Mouse (Mus musculus) right cerebral cortex, postnatal 14 days (tissue): ENCODE results near the gene Xiap.
A peak's percentile ranks its signal among the peaks of the same experiment; 100 is the strongest.

Source experiments
- DNase-seq: peaks from one replicate; pipeline ENCODE4 v3.0.0; 2022

Gene Xiap

DNA sequence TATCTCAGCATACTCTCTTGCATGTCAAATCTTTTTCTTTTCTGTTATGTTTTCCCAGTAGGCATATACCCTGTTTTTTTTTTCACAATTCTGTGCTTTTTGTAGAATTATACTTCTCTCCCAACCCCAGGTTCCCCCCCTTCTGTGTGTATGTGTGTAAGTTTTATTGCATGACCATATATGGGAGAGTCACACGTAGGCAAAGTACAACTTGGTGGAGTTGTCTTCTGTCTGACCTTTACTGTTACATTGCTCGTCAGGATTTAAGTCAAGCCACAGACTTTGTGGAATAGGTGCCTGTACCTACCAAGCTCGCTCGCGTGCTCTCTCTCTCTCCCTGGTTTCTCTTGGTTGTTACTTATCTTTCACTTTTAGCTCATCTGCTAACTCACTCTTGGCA lies 28.7 kb downstream of the Xiap start:
- no peak for DNase-seq

DNA sequence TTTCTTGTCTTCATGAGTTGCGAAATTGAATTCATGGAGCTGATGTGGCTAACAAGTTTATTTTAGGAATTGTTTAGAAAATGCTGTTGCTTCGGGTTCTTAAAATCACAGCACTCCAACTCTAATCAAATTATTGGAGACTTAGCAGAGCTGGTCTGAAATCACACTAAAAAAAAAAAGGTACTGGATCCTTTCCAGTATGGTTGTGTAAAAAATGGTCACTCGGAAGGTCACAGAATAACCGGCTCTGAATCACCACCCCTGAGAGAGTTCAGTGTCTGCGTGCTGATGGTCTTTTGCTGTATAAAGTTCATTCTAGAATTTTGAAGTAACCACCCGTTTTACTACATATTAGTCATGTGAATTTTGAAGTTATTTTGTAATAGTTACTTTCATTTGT lies 47.7 kb downstream of the Xiap start:
- no peak for DNase-seq

DNA sequence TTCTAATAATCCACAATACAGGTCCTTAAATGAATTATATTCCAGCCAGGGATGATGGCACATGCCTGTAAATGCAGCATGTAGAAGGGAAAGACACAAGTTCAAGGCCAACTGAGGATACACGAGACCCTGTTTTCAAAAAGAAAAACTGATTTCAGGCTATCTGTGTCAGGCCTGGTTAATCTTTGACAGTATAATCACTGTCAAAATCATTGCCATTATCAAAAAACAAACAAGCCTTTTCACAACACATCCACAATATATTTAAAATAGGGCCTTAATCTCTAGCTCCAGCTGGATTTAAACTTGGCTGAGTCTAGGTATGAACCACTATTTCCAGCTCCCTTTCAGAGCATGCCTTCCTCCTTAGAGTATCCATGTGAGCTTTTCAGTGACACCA lies 51.1 kb downstream of the Xiap start:
- DNase-seq, result no peak

DNA sequence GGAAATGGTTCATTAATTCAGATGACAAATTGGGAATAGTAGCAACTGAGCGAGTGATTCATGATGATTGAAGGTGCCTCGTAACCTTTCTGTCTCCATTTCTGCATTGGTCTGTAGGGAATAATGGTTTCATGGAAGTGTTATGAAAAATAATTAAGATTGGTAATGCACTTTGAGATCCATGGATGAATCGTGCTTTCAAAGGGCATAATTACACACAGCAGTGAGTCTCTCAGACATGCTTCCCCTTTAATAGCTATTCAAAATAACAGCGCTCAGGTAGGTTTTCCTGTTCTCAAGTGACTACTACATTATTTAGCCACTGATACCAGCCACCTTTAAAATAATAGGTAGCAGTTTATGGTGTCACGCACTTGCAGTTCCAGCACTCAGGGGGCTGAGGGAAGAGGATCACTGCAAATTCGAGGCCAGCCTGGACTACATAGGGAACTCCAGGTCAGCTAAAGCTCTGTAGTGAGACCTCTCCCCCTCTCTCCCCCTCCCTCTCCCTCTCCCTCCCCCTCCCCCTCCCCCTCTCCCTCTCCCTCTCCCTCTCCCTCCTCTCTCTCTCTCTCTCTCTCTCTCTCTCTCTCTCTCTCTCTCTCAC lies 60.1 kb downstream of the Xiap start:
- no peak for DNase-seq

DNA sequence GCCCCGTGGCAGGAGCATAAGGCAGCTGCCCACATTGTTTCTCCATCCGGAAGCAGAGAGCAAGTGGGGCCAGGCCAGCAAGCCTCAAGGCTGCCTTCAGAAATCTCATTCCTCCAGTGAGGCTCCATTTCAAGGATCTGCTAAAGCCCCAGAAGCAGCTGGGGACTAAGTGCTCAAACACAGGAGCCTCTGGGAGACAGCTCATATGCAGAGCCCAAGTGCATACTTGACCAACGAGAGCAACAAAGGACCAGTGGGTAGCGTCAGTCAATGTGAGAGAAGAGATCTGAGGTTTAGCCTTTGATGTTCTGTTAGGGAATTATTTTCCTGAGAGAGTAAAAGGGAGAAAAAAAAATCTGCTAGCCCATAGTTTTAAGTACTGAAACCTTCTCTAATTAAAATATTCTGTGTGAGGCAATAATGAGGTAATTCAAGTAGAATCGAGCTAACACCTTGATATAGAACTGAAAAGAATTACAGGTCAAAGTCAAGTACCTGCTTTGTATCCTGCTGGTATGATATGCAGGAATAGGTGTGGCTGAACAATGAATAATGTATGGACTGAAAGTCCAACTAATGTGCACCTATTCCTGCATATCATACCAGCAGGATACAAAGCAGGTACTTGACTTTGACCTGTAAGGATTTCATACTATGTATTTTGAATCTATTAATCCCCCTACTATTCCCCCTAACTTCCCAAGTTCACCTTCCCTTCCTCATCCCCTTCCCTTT lies 65.7 kb downstream of the Xiap start:
- no peak for DNase-seq

DNA sequence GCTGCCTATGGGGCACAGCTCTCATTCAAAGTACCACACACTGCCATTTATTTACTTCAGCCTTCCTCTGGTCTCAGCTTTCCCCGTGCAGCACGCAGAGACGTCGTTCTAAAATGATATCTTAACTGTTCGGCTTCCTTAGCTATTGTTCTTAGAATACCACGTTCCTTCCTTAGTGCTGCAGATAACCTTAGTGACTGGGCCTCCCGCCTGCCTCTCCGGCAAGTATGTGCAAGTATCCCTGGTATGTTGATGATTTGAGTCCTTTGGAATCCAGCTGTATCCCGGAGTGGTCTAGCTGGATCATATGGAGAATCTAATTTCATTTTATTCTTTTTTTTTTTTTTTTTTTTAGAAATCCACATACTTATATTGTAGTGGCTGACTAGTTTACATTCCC lies 80.4 kb downstream of the Xiap start:
- DNase-seq, result no peak

DNA sequence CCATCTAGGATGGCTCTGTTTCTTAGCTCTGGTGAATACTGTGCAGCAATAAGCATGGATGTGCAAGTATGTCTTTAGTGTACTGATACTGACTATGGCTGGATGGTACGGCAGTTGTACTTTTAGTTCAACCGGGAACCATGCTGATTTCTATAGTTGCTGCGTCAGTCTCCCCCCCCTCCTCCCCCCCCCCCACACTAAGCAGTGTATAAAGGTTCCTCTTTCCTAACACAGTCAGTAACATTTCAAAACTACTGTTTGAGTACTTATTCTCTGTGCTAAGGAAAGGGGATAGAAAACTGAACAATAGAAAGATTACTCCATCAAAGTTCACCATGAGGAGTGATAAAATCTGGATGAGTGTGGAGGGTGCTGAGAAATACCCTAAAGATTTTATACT lies 83.1 kb downstream of the Xiap start:
- DNase-seq, result no peak

DNA sequence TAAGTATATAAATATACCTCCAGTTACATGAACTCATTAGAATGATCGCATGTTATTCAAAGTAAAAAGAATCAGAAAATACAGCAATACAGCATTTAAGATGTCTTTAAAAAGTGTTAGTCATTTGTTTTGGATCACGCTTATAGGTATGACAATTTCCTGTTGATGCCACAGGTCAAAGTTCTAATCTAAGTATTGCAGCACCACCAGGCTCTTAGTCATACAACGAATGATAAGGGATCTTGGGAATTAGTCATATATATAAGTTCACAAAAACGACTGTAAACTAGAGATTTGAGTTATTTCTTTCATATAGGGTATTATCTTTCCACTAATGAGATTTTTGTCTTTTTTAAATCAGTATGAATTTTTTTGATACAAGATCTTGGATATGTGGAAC lies 84.5 kb downstream of the Xiap start:
- no peak for DNase-seq

DNA sequence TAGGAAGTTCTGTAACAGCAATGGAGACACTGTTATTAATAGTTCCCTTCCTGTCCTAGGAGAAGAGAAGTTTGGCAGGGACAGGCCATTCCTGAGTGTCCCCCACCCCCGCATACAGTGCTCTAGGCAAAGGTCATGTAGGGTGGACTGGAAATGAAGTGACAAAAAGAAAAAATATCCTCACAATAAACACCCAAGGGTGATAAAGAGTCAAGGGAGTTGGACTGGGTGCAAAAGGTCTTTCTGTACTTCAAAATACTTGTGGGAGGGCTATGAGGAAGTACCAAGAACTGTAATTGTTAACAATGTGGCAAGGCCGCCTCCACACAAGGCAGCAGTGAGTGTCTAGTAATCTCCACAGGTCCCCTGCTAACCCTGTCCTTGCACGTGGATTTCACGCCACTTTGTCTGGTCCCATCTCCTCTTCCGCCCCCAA lies 88.6 kb downstream of the Xiap start:
- DNase-seq, result no peak

DNA sequence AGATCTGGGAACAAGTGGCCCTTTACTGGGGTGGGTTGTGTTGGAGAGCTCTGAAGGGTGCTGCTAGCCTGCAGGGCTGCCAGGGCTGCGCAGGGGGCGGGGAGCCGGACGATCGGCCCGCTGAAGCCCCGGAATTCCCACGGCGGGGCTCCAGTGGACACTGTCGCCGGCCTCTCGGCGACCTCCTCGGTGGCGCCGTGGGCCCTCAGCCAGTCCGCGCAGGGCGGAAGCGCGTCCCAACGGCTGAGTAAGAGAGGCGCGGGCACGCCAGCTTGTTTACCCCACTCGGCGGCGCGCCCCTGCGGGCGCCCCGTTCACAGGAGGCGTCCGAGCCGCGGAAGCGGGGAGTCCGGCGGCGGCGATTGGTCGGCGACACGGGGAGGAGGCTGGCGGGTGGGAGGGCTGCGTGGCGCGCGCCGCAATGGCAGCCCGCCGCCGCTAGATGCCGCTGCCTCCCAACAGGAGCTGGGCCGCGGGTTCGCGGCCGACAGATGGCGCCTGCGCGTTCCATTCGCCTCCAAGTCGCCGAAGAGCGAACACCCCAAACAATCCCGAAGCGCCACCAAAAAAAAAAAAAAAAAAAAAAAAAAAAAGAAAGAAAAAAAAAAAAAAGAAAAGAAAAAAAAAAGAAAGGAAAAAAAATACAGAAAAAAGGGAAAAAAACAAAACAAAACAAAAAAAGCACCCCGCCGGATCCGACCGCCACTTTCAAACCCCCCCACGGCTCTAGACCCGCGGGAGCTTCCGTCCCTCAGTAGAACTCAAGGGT lies 89.5 kb downstream of the Xiap start, which contains the start of gene Stag2:
Stag2 (plus strand) TSS at position 530 of the 769 bp plus-strand sequence.
- DNase-seq, result peak; percentile 82

DNA sequence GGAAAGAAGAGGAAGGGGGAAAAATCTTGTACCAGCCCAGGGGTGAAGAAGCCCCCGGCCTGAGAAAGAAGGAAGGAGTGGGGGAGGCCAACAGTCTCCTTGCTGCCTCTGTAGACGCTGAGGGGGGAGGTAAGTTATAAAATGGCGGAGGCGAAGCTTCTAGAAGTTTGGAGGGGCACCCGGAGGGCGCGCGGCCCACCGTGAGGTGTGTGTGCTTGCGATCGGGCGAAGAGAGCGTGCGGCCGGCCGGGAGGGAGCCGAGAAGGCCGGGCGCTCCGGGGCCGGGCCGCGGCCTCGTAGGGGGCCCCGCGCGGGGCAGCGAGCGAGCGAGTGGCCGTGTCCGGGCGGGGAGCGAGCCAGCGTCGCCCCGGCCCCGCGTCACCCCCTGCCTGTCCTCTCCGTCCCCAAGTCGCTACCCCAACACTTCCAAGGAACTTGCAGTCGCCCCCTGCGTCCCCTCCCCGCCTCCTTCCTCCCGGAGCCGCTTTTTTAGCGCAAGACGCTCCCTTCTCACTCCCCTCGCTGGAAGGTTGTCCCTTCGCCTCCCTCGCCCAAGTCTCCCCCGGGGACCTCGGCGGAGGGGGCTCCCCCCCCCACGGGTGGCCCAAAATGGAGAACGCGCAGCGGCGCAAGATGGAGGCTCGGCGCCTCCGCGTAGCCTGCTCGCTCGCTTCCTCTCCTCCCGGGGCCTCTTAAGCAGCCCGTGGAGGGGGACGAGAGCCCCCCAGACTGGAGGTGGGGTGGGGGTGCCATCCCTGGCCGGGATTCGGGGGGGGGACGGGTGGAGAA lies 90.3 kb downstream of the Xiap start:
- peak; percentile 24 for DNase-seq

DNA sequence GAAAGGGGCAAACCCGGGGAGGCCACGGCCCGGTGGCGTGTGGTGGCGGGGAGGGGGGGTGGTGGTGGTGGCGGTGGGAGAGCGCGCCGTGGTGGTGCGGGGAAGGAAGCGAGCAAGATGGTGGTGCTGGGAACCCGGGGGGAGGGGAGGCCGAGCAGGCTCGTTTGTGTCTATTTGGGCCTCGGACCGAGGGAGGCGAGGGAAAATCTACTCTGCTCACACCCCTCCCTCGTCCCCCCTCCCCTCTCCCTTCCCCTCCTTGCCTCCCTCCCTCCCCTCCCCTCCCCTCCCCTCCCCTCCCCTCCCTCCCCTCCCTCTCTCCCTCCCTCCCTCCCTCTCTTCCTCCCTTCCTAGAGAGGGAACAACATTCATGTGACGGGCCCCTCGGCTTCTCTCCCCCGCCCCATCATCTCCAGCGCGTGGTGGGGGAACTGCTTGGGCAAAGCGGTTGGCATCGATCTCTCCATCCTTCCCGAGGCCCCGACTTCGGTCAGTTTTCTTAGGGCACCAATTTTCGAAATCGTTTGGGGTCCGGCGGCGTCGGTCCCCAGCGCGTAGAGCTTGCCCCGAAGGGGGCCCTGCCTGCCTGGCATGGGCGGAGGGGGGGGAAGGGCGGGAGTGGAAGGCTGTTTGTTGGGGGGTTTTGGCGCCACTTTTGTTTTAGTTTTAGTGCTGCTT lies 91.0 kb downstream of the Xiap start:
- peak; percentile 73 for DNase-seq

DNA sequence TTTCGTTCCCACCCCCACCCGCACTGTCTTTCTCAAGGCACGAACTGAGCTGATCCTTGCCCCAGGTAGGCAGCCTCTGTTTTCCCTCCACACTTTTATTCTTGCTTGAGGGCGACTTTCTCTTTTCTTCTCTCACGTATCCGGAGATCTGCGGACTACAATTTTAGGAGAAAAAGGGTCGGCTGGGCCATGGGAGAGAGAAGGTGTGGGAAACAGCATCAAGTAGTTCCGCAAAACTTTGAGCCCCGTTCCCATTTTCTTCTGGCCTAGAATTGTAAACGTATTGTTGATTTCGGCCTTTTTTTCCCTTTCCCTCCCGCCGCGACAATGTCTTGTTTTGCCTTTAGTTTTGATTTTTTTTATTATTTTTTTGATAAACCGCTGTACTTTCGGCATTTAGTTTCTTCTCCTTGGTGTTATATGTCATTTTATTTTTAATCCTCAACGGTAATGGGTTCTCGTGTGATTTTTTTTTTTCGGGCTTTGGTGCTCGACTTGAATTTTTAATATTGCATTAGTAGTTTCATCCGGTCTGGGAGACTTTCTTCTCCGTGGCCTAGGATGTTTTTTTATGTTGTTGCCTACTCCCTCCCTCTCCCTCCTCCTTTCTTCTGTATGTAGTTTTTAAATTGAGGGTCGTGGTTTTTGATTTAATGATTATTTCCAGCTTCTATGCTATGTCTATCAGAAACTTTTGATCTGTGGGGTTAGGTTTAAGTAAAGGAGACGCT lies 91.7 kb downstream of the Xiap start:
- no peak for DNase-seq

DNA sequence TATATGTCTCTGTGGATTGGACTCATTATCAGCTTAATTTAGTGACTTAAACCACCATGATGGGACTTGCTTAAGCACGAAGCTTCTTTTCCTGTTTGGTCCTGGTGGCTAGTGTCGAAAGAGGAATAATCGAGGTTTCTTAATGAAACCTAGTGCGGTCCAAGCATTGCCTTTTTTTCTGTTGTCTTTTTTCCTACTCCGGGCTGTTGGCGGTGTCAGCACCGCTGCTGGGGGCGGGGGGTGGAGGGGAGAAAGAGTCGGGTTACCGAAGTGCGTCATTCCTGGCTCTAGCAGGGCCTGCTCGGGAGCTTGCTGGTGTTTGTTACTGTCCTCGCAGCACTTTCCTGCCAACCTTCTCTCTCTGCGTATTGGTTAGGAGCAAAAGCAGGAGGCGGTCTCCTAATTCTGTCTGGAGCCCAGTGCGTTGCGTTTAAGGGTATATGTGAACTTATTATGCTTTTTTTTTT lies 92.5 kb downstream of the Xiap start:
- DNase-seq, result peak; percentile 40

DNA sequence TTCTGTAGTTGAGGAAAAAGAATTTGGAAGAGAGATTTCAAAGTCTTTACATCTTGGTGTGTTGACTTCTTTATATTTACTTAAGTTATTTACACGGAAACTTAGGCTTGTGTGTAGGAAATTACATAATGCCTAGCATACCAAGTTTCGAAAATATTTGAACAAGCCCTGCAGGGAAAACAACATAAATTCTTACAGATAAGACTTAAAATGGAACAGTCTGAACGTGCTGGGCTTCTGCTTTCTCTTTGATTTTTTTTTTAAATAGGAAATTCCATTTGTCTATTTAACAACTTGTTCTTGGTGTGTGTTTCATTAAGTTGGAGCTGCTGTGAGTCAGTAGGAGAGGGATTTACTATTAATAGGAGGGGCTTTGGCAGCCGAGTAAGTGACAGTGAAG lies 93.6 kb downstream of the Xiap start:
- DNase-seq, result no peak
